Mouse (Mus musculus) myocyte (in vitro differentiated cells): ENCODE data around the gene Ttpal.

Experiments
- MAX ChIP-seq: IDR thresholded peaks from one replicate; pipeline ENCODE4 v1.6.1; 2011; ENCODE audit warnings: low read depth, mild to moderate bottlenecking, control low read depth
- POLR2A ChIP-seq: IDR thresholded peaks from one replicate; pipeline ENCODE4 v1.6.1; 2011; ENCODE audit warnings: low read depth, mild to moderate bottlenecking, control low read depth, moderate library complexity; ENCODE audit not compliant: insufficient read length
- POLR2AphosphoS2 ChIP-seq: IDR thresholded peaks from one replicate; pipeline ENCODE4 v1.6.1; 2011; ENCODE audit warnings: low read depth, control low read depth; ENCODE audit not compliant: insufficient read length
- REST ChIP-seq: IDR thresholded peaks from one replicate; pipeline ENCODE4 v1.6.1; 2011; ENCODE audit warnings: mild to moderate bottlenecking, control low read depth, moderate library complexity; ENCODE audit not compliant: insufficient read depth, insufficient read length
- TCF12 ChIP-seq: IDR thresholded peaks from one replicate; pipeline ENCODE4 v1.6.1; 2011; ENCODE audit warnings: mild to moderate bottlenecking, control low read depth; ENCODE audit not compliant: poor library complexity, insufficient read depth, severe bottlenecking

- TF ChIP-seq TCF12, result no peak
- no peak for TF ChIP-seq MAX
- no peak for TF ChIP-seq REST
- peak; percentile 99 for TF ChIP-seq POLR2AphosphoS2
- peak; percentile 93 for TF ChIP-seq POLR2A
These were observed 42.7 kb downstream of the Ttpal start, which contains the start of gene Serinc3 for GRCm38 (mm10) chr2:163644575-163645385.
